Mouse (Mus musculus) kidney, embryonic 16.5 days (tissue): ENCODE data around the gene S100a2. TPM values are rescaled to one million over a fixed set of nuclear protein-coding genes. Genes with fewer than 3 reads are reported as not detected.

Experiments
- ATAC-seq: fragments of 200-750 bp; cut with Nextera tagmentation; 2 replicates; pipeline ENCODE4 v1.8.0; 2017; ENCODE audit warnings: moderate TSS enrichment; ENCODE audit not compliant: low FRiP score, low TSS enrichment
- H3K27ac ChIP-seq: fragments of 300-500 bp; sonication (generic); 2 replicates; pipeline ENCODE4 v1.5.1; 2014; ENCODE audit warnings: low read length
- H3K27me3 ChIP-seq: fragments of 300-500 bp; sonication (generic); 2 replicates; pipeline ENCODE4 v1.6.1; 2014; ENCODE audit warnings: low read length, control low read depth, mixed read lengths; ENCODE audit not compliant: insufficient read depth
- H3K36me3 ChIP-seq: fragments of 300-500 bp; sonication (generic); 2 replicates; pipeline ENCODE4 v1.6.1; 2014; ENCODE audit warnings: low read length, control low read depth, mixed read lengths; ENCODE audit not compliant: insufficient read depth
- H3K4me1 ChIP-seq: fragments of 300-500 bp; sonication (generic); 2 replicates; pipeline ENCODE4 v1.6.1; 2014; ENCODE audit warnings: low read length, control low read depth, mixed read lengths; ENCODE audit not compliant: insufficient read depth
- H3K4me2 ChIP-seq: fragments of 300-500 bp; sonication (generic); replicated peaks from 2 replicates; pipeline ENCODE4 v1.6.1; 2014; ENCODE audit warnings: low read depth, low read length
- H3K4me3 ChIP-seq: fragments of 300-500 bp; sonication (generic); 2 replicates; pipeline ENCODE4 v1.5.1; 2014; ENCODE audit warnings: mild to moderate bottlenecking, low read length
- H3K9ac ChIP-seq: fragments of 300-500 bp; sonication (generic); replicated peaks from 2 replicates; pipeline ENCODE4 v1.6.1; 2014; ENCODE audit warnings: low read length
- H3K9me3 ChIP-seq: fragments of 300-500 bp; sonication (generic); 2 replicates; pipeline ENCODE4 v1.6.1; 2016; ENCODE audit warnings: low read length, control low read depth
- whole genome bisulfite sequencing: fragments of 180-500 bp; shearing (Covaris S2); extraction: QIAGEN DNeasy Blood & Tissue Kit; methylation state at CpG from one replicate; pipeline ENCODE4 v1.1.7; 2014; 5-methylcytosine and 5-hydroxymethylcytosine counted together
- polyA plus RNA-seq: library from polyadenylated mRNA; unstranded; fragments of >200 nt; fragmentation: Nextera tagmentation; extraction: Ambion mirVana; gene quantifications from 2 replicates; pipeline ENCODE4 v1.2.1, GENCODE M21; 2015

The S100a2 gene
- polyA plus RNA-seq, 1 experiment from 2014 or later = not detected

- H3K27ac ChIP-seq = no peak overlapping the region
- no peak overlapping the region for H3K4me3 ChIP-seq
- H3K27me3 ChIP-seq = no peaks in the 10 kb centered on the region
- no peaks in the 10 kb centered on the region for H3K36me3 ChIP-seq
- ATAC-seq = no peak
- H3K9me3 ChIP-seq = no peaks in the 10 kb centered on the region
- H3K9ac ChIP-seq = no peak overlapping the region
- no peak overlapping the region for H3K4me2 ChIP-seq
- WGBS = 77% methylated on average over 7 of the region's 7 CpGs
- no peaks in the 10 kb centered on the region for H3K4me1 ChIP-seq
These were observed 50.9 kb downstream of the S100a2 start for GRCm38 (mm10) chr3:90640981-90641380.

Other genes with a start within 250 kb of the S100a2 start
- gene Slc27a3, start 200.3 kb upstream of the S100a2 start, polyA plus RNA-seq = 15.7 and 18.3 TPM in 2 replicates
- gene Ints3, start 156.6 kb upstream of the S100a2 start, polyA plus RNA-seq = 32.7 and 33.3 TPM in 2 replicates
- 20.0 and 20.5 TPM in 2 replicates for gene Npr1, start 124.4 kb upstream of the S100a2 start, polyA plus RNA-seq
- gene Ilf2, start 114.1 kb upstream of the S100a2 start, polyA plus RNA-seq = 219 and 223 TPM in 2 replicates
- gene Snapin, start 99.2 kb upstream of the S100a2 start, polyA plus RNA-seq = 73.9 and 80.1 TPM in 2 replicates
- gene Chtop, start 80.7 kb upstream of the S100a2 start, polyA plus RNA-seq = 135 and 144 TPM in 2 replicates
- gene S100a1, start 75.9 kb upstream of the S100a2 start, polyA plus RNA-seq = 116 and 122 TPM in 2 replicates
- 43.4 and 45.8 TPM in 2 replicates for gene S100a13, start 75.8 kb upstream of the S100a2 start, polyA plus RNA-seq
- 7.5 and 7.9 TPM in 2 replicates for gene S100a14, start 63.4 kb upstream of the S100a2 start, polyA plus RNA-seq
- gene S100a16, start 53.0 kb upstream of the S100a2 start, polyA plus RNA-seq = 214 and 232 TPM in 2 replicates
- gene S100a3, start 29.7 kb upstream of the S100a2 start, polyA plus RNA-seq = 0.12 and 0.44 TPM in 2 replicates
- gene Gm42674, start 11.7 kb downstream of the S100a2 start, polyA plus RNA-seq = not detected in 2 replicates
- 3.6 and 5.5 TPM in 2 replicates for gene S100a4, start 13.5 kb downstream of the S100a2 start, polyA plus RNA-seq
- gene S100a5, start 18.3 kb downstream of the S100a2 start, polyA plus RNA-seq = 0.45 and 0.99 TPM in 2 replicates
- gene S100a6, start 22.6 kb downstream of the S100a2 start, polyA plus RNA-seq = 173 and 181 TPM in 2 replicates
- gene S100a7a, start 63.8 kb downstream of the S100a2 start, polyA plus RNA-seq = 0.12 and 0.36 TPM in 2 replicates
- 13.9 and 22.6 TPM in 2 replicates for gene S100a8, start 78.7 kb downstream of the S100a2 start, polyA plus RNA-seq
- 9.6 and 15.0 TPM in 2 replicates for gene S100a9, start 105.5 kb downstream of the S100a2 start, polyA plus RNA-seq
- not detected in 2 replicates for gene Pglyrp4, start 136.7 kb downstream of the S100a2 start, polyA plus RNA-seq
- gene Gm5849, start 187.6 kb downstream of the S100a2 start, polyA plus RNA-seq = not detected in 2 replicates